Mouse (Mus musculus) heart, postnatal 0 days (tissue): Measurements from ENCODE around the gene Gabarapl1.

Experiments
- CTCF ChIP-seq: IDR thresholded peaks from 2 replicates; pipeline ENCODE4 v1.5.1; 2016; ENCODE audit warnings: antibody characterized with exemption, control low read depth, low read depth
- EP300 ChIP-seq: IDR thresholded peaks from 2 replicates; pipeline ENCODE4 v1.6.1; 2016; ENCODE audit warnings: antibody characterized with exemption, low read depth

DNA sequence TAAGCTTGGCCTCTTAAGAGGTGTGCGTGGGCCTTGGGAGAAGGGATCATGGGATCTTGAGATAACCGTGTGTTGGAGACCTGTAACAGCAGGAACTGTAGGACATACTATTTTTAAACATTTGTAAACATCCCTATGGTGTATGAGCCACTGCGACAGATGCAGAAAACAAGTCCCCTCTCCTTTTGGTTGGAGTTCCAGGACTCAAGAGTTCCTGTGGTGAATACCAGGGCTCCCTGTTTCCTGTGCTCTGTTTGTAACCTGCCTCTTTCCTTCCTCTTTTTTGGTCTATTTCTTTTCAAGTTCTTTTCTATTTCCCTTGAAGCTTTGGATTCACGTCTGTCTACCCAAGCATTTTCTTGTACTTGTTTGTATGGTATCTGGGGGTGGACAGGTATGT, 2.8 kb downstream of the Gabarapl1 start:
- TF ChIP-seq CTCF (no peak), EP300 (no peak)
